Mouse (Mus musculus): ENCODE results near the gene Rprd1b.

- no peak for TF ChIP-seq CTCF (IDR thresholded peaks at IDR 0.05; ENCODE audit: extremely low read depth, insufficient read length, insufficient replicate concordance, low read depth, low read length)
- TF ChIP-seq POLR2A (IDR thresholded peaks at IDR 0.05; ENCODE audit: low read depth, low read length) = no peak
Observed at GRCm38 (mm10) chr2:158167496-158168205, 139.4 kb downstream of the Rprd1b start.

Data from small intestine, adult 2 months (tissue).